Mouse (Mus musculus) limb, embryonic 12.5 days (tissue): ENCODE results near the gene Rbm4b. TPM values are rescaled to one million over a fixed set of nuclear protein-coding genes. Genes with fewer than 3 reads are reported as not detected.
"Not testable (repeated sequence)": the region's sequence is repeated elsewhere in the genome, so short reads cannot be mapped to it uniquely, and the experiment has no call there.

Source experiments
- ATAC-seq: fragments of 200-750 bp; cut with Nextera tagmentation; 2 replicates; pipeline ENCODE4 v1.8.0; 2017; ENCODE audit warnings: low read depth, moderate TSS enrichment; ENCODE audit not compliant: insufficient number of reproducible peaks, insufficient read depth, low FRiP score, low TSS enrichment
- H3K27ac ChIP-seq: fragments of 300-500 bp; sonication (generic); 2 replicates; pipeline ENCODE4 v1.5.1; 2016; ENCODE audit warnings: mild to moderate bottlenecking, moderate library complexity
- H3K27me3 ChIP-seq: fragments of 300-500 bp; sonication (generic); 2 replicates; pipeline ENCODE4 v1.6.1; 2016; ENCODE audit warnings: mild to moderate bottlenecking, moderate library complexity
- H3K36me3 ChIP-seq: fragments of 300-500 bp; sonication (generic); 2 replicates; pipeline ENCODE4 v1.6.1; 2016; ENCODE audit warnings: mild to moderate bottlenecking, moderate library complexity
- H3K4me1 ChIP-seq: fragments of 300-500 bp; sonication (generic); replicated peaks from 2 replicates; pipeline ENCODE4 v1.6.1; 2016
- H3K4me2 ChIP-seq: fragments of 300-500 bp; sonication (generic); 2 replicates; pipeline ENCODE4 v1.6.1; 2016; ENCODE audit warnings: mild to moderate bottlenecking, moderate library complexity
- H3K4me3 ChIP-seq: fragments of 300-500 bp; sonication (generic); replicated peaks from 2 replicates; pipeline ENCODE4 v1.5.1; 2016; ENCODE audit warnings: mild to moderate bottlenecking
- H3K9ac ChIP-seq: fragments of 300-500 bp; sonication (generic); replicated peaks from 2 replicates; pipeline ENCODE4 v1.6.1; 2016; ENCODE audit warnings: mild to moderate bottlenecking, moderate library complexity
- H3K9me3 ChIP-seq: fragments of 300-500 bp; sonication (generic); 2 replicates; pipeline ENCODE4 v1.6.1; 2016; ENCODE audit warnings: mild to moderate bottlenecking, moderate library complexity
- WGBS: fragments of 180-500 bp; shearing (Covaris S2); methylation state at CpG from one replicate; pipeline ENCODE4 v1.1.7; 2016; 5-methylcytosine and 5-hydroxymethylcytosine counted together
- polyA plus RNA-seq: library from polyadenylated mRNA; unstranded; fragments of >200 nt; fragmentation: Nextera tagmentation; extraction: Ambion mirVana; gene quantifications from 2 replicates; pipeline ENCODE4 v1.2.1, GENCODE M21; 2016

Gene Rbm4b
- polyA plus RNA-seq, 1 experiment from 2014 or later, result 116 TPM

DNA sequence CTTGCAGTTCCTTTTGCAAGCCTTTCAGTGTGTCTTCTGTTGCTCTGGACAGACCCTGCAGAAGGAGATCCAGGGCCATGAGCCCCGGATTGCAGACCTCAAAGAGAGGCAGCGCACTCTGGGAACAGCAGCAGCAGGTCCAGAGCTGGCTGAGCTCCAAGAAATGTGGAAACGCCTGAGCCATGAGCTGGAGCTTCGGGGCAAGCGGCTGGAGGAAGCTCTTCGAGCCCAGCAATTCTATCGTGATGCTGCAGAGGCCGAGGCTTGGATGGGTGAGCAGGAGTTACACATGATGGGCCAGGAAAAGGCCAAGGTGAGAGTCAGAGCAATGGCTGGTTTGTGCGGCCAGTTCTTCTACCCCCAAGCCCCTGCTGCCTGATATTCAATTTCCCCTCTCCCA is 11.2 kb upstream of the Rbm4b start:
- no peak overlapping the region for H3K4me3 ChIP-seq
- H3K27ac ChIP-seq, result no peak overlapping the region
- 0 out of 2 replicates have a peak overlapping the region, but pooled peaks have one; percentile 12 for H3K9ac ChIP-seq
- no peak for ATAC-seq
- WGBS, result 79% methylated on average over 9 of the region's 9 CpGs
- H3K4me1 ChIP-seq, result 0 out of 2 replicates have a peak, but pooled peaks cover 4% of the 10 kb centered on the region
- H3K36me3 ChIP-seq, result no peaks in the 10 kb centered on the region
- H3K4me2 ChIP-seq, result no peak overlapping the region
- H3K27me3 ChIP-seq, result no peaks in the 10 kb centered on the region
- no peaks in the 10 kb centered on the region for H3K9me3 ChIP-seq

DNA sequence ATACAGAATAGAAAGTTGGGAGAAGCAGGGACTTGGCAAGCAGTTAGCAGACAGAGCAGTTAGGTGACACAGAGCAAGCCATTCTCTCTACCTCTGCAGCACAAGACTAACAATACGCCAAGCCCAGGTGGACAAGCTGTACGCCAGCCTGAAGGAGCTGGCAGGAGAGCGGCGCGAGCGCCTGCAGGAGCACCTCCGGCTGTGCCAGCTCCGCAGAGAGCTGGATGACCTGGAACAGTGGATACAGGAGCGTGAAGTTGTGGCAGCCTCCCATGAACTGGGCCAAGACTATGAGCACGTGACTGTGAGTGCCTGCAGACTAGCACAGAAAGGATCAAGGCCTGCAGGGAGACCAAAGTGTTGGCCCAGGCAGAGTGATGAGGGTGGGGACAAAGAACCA is 10.6 kb upstream of the Rbm4b start:
- no peaks in the 10 kb centered on the region for H3K27me3 ChIP-seq
- no peak overlapping the region for H3K4me3 ChIP-seq
- WGBS, result 94% methylated on average over 10 of the region's 10 CpGs
- H3K27ac ChIP-seq, result no peak overlapping the region
- peaks cover 3% of the 10 kb centered on the region; the same call in 1 of the 2 replicates for H3K36me3 ChIP-seq
- no peak overlapping the region for H3K4me2 ChIP-seq
- ATAC-seq, result no peak
- 0 out of 2 replicates have a peak, but pooled peaks cover 4% of the 10 kb centered on the region for H3K4me1 ChIP-seq
- H3K9ac ChIP-seq, result no peak overlapping the region
- H3K9me3 ChIP-seq, result no peaks in the 10 kb centered on the region

DNA sequence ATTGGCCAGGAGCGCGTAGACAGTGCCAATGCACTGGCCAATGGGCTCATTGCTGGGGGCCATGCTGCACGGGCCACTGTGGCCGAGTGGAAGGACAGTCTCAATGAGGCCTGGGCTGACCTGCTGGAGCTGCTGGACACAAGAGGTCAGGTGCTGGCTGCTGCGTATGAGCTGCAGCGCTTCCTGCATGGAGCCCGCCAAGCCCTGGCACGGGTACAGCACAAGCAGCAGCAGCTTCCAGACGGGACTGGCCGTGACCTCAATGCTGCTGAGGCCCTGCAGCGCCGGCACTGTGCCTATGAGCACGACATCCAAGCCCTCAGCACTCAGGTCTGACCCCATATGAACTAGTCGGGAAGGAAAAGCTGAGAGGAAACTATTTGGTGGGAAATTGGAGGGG is 9.7 kb upstream of the Rbm4b start:
- Histone ChIP-seq H3K9ac (no peak overlapping the region), H3K27me3 (no peaks in the 10 kb centered on the region), H3K4me3 (no peak overlapping the region), H3K4me2 (no peak overlapping the region), H3K36me3 (peaks cover 3% of the 10 kb centered on the region; the same call in 1 of the 2 replicates), H3K9me3 (no peaks in the 10 kb centered on the region), H3K27ac (no peak overlapping the region), H3K4me1 (0 out of 2 replicates have a peak, but pooled peaks cover 4% of the 10 kb centered on the region)
- 86% methylated on average over 14 of the region's 14 CpGs for WGBS
- ATAC-seq, result no peak

DNA sequence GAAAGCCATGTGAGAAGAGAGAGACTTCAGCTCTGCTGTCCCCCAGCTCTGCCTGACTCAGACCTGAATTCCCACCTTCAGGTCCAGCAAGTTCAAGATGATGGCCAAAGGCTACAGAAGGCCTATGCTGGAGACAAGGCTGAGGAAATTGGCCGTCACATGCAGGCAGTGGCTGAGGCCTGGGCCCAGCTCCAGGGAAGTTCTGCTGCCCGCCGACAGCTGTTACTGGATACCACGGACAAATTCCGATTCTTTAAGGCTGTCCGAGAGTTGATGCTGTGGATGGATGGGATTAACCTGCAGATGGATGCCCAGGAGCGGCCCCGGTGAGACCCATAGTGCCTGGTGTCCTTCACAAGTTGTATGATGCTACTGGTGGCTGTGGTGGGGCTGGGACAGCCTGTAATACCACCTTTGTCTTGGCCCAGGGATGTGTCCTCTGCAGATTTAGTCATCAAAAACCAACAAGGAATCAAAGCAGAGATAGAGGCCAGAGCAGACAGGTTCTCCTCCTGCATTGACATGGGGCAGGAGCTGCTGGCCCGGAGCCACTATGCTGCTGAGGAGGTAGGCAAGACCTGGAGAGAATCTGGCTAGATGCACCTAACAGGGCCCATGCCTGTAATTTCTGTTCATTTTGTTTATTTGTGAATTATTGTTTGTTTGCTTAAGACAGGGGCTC is 8.5 kb upstream of the Rbm4b start:
- peaks cover 3% of the 10 kb centered on the region; the same call in 1 of the 2 replicates for H3K36me3 ChIP-seq
- no peak for ATAC-seq
- no peaks in the 10 kb centered on the region for H3K9me3 ChIP-seq
- no peaks in the 10 kb centered on the region for H3K27me3 ChIP-seq
- H3K4me1 ChIP-seq, result 0 out of 2 replicates have a peak, but pooled peaks cover 3% of the 10 kb centered on the region
- 90% methylated on average over 9 of the region's 9 CpGs for WGBS
- no peak overlapping the region for H3K4me3 ChIP-seq
- H3K9ac ChIP-seq, result no peak overlapping the region
- no peak overlapping the region for H3K27ac ChIP-seq
- no peak overlapping the region for H3K4me2 ChIP-seq

DNA sequence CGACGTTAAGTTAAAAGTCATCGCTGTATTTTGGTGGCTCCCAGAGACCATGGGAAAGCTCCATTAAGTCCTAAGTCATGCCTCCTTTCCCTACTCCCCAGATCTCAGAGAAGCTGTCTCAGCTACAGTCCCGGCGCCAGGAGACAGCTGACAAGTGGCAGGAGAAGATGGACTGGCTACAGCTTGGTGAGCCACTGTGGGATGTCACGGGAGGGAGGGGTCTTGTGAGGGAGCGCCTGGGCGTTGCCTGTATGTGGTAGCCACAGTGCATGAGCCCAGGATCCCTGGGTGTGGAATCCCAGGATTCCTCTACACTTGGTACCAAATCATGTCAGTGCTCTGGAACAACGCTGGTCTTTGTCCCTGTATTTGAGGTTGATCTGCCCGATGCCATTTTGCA is 7.8 kb upstream of the Rbm4b start:
- Histone ChIP-seq H3K9ac (no peak overlapping the region), H3K36me3 (peaks cover 3% of the 10 kb centered on the region; the same call in 1 of the 2 replicates), H3K9me3 (no peaks in the 10 kb centered on the region), H3K4me2 (no peak overlapping the region), H3K27me3 (no peaks in the 10 kb centered on the region), H3K4me1 (no peaks in the 10 kb centered on the region), H3K4me3 (no peak overlapping the region), H3K27ac (no peak overlapping the region)
- ATAC-seq, result no peak
- WGBS, result 79% methylated on average over 10 of the region's 10 CpGs

DNA sequence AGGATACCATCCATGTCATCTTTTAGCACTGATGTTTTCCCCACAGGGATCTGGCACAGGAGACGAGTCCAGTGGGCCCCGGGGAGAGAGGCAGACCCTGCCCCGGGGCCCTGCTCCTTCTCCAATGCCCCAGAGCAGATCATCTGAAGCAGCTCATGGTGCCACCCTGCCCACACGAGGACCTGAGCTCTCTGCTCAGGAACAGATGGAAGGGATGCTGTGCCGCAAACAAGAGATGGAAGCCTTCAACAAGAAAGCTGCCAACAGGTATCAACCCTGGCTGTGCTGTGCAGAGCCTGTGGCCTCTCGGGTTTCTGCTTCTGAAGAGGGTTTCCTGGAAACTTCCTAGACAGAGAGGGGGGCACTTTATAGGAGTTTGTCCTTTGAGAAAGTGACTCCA is 6.3 kb upstream of the Rbm4b start:
- no peak for ATAC-seq
- no peaks in the 10 kb centered on the region for H3K4me1 ChIP-seq
- H3K36me3 ChIP-seq, result peaks cover 3% of the 10 kb centered on the region; the same call in 1 of the 2 replicates
- H3K4me2 ChIP-seq, result no peak overlapping the region
- peak overlapping the region; percentile 13; the same call in 1 of the 2 replicates for H3K9ac ChIP-seq
- H3K9me3 ChIP-seq, result no peaks in the 10 kb centered on the region
- no peak overlapping the region for H3K27ac ChIP-seq
- no peak overlapping the region for H3K4me3 ChIP-seq
- no peaks in the 10 kb centered on the region for H3K27me3 ChIP-seq
- 86% methylated on average over 6 of the region's 6 CpGs for WGBS

DNA sequence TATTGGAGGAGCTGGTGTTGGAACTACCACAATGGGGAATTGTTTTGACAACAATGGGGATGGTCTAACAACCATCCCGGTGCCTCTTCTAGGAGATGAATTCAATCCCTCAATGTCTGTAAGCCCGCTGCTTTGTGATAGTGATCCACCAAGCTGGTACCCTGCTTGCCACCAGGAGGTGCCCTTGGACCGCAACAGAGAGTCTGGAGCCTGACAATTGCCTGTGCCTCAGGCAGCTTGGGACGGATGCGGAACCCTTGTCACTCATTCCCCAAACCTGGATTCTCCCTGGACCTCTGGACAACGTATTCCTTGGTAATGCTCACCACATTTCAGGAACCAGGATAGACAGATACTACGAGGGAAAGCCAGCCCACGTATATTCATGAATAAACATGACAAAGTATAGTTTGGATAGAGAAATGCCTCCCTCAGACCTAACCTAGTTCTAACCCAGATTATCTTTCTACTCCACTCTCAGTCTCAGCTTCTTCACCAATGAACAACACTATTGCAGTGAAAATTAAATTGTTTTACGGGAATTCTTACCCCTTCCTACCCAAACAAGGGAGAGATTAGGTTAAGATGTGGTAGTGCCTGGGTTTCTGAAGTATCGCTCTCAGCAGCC is 618 bp upstream of the Rbm4b start:
- under 1% methylated on average over 10 of the region's 10 CpGs for WGBS
- H3K27ac ChIP-seq, result peak overlapping the region; percentile 95
- H3K4me1 ChIP-seq, result peaks cover 17% of the 10 kb centered on the region
- ATAC-seq, result no peak
- H3K4me2 ChIP-seq, result peak overlapping the region; percentile 77
- peak overlapping the region; percentile 68 for H3K4me3 ChIP-seq
- peaks cover 19% of the 10 kb centered on the region for H3K36me3 ChIP-seq
- H3K9me3 ChIP-seq, result no peaks in the 10 kb centered on the region
- peak overlapping the region; percentile 57 for H3K9ac ChIP-seq
- H3K27me3 ChIP-seq, result no peaks in the 10 kb centered on the region

DNA sequence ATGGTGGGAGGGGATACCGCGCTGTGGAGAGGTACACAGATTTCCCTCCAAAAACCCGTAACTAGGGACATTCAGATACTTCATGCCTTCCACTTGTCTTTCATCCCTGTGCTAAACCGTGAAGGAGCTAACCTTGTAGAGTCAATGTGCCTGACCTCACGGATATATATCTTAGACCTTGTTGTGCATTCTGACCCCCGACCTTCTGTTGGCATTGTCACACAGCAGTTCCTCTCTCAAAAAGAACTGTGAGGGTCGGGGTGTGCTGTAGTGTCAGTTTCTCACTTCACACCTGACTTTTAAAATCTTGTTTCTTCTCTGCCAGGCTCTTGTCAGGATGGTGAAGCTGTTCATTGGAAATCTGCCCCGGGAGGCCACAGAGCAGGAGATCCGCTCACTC is 624 bp downstream of the Rbm4b start:
- 5% methylated on average over 9 of the region's 9 CpGs for WGBS
- Histone ChIP-seq H3K9ac (peak overlapping the region; percentile 86), H3K36me3 (peaks cover 31% of the 10 kb centered on the region), H3K4me1 (peaks cover 17% of the 10 kb centered on the region), H3K4me2 (peak overlapping the region; percentile 77), H3K27ac (peak overlapping the region; percentile 95), H3K27me3 (no peaks in the 10 kb centered on the region), H3K4me3 (peak overlapping the region; percentile 68), H3K9me3 (no peaks in the 10 kb centered on the region)
- ATAC-seq, result no peak

DNA sequence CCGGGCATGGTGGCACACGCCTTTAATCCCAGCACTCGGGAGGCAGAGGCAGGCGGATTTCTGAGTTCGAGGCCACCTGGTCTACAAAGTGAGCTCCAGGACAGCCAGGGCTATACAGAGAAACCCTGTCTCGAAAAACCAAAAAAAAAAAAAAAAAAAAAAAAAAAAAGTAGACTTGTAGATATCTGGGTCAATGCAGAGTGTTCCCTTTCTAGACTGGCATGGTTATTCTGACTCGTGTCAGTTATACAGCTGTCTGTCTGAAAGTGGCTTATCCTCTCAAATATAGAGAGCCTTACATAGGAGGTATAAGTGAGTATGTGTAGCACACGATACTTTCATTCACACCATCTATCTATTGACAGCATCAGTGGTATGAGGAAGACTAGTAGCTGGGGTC is 4.2 kb downstream of the Rbm4b start:
- not testable (repeated sequence) for H3K4me2 ChIP-seq, H3K4me3 ChIP-seq, ATAC-seq, H3K9ac ChIP-seq, H3K27ac ChIP-seq, H3K27me3 ChIP-seq, H3K9me3 ChIP-seq
- WGBS, result 92% methylated on average over 8 of the region's 8 CpGs
- Histone ChIP-seq H3K36me3 (peaks cover 66% of the 10 kb centered on the region), H3K4me1 (peaks cover 17% of the 10 kb centered on the region)

DNA sequence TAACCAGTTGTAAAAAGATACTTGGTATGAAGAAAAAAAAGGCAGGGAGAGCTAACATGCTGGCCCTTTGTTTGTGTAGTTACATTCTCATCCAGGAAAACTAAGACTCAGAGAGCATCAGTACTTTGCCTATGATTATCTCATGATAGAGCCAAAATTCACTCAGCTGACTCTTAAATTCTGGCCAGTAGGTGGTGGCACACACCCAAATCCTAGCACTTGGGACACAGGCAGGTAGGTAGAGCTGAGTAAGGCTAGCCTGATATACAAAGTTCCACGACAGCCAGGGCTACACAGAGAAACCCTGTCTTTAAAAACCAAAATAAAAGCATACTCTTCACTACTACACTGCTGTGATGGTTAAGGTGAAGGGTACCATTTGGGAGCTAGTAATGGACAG is 6.6 kb downstream of the Rbm4b start:
- WGBS, result 69% methylated on average over 1 of the region's 1 CpGs
- no peak overlapping the region for H3K4me3 ChIP-seq
- H3K27me3 ChIP-seq, result no peaks in the 10 kb centered on the region
- ATAC-seq, result no peak
- no peak overlapping the region for H3K9ac ChIP-seq
- H3K4me1 ChIP-seq, result peaks cover 12% of the 10 kb centered on the region
- no peaks in the 10 kb centered on the region for H3K9me3 ChIP-seq
- no peak overlapping the region for H3K27ac ChIP-seq
- no peak overlapping the region for H3K4me2 ChIP-seq
- H3K36me3 ChIP-seq, result peaks cover 85% of the 10 kb centered on the region

DNA sequence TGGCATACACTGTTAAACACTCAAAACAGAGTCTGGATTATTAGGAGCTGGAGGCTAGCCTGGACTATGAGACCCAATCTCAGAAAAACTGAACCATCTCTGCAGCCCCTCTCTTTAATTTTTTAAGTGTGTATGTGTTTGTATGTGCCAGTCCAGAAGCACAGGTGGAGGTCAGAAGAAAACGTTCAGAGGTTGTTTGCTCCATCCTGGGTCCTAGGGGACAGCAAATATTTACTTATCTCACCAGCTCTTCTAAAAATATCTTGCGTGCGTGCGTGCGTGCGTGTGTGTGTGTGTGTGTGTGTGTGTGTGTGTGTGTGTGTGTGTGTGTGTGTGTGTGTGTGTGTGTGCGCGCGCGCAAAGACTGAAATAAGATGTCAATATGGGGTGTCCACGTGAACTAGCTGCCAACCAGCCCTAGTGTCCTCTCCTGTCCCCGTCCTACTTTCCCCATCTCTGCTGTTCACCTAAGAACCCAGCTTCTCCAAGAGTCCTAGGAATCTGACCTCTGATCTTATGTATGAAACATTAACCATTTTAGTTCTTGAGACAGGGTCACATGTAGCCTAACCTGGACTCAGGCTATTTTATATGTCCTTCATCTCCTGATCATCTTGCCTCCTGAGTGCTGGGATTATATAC is 11.3 kb downstream of the Rbm4b start:
- H3K27me3 ChIP-seq, result no peaks in the 10 kb centered on the region
- no peak overlapping the region for H3K9ac ChIP-seq
- H3K4me3 ChIP-seq, result no peak overlapping the region
- 92% methylated on average over 12 of the region's 12 CpGs for WGBS
- H3K4me2 ChIP-seq, result no peak overlapping the region
- H3K27ac ChIP-seq, result no peak overlapping the region
- H3K4me1 ChIP-seq, result no peaks in the 10 kb centered on the region
- no peak for ATAC-seq
- peaks cover 96% of the 10 kb centered on the region for H3K36me3 ChIP-seq
- H3K9me3 ChIP-seq, result no peaks in the 10 kb centered on the region
